Mouse (Mus musculus) adipocyte (in vitro differentiated cells): ENCODE results near the gene B3glct.
A peak's percentile ranks its signal among the peaks of the same experiment; 100 is the strongest.

Experiments
- DNase-seq: peaks from one replicate; pipeline ENCODE4 v3.0.0-alpha.2; 2016; ENCODE audit warnings: low spot score

Gene B3glct

GRCm38 (mm10) chr5:149678100-149678989 is at the start of gene B3glct:
Gene B3glct, plus strand, starts transcription at chr5:149678230.
- DNase-seq, result peak; percentile 84

GRCm38 (mm10) chr5:149634409-149635035 is 43.5 kb upstream of the B3glct start:
- DNase-seq, result no peak

- peak; percentile 65 for DNase-seq
These were observed 42.5 kb upstream of the B3glct start for GRCm38 (mm10) chr5:149635556-149635955.

DNA sequence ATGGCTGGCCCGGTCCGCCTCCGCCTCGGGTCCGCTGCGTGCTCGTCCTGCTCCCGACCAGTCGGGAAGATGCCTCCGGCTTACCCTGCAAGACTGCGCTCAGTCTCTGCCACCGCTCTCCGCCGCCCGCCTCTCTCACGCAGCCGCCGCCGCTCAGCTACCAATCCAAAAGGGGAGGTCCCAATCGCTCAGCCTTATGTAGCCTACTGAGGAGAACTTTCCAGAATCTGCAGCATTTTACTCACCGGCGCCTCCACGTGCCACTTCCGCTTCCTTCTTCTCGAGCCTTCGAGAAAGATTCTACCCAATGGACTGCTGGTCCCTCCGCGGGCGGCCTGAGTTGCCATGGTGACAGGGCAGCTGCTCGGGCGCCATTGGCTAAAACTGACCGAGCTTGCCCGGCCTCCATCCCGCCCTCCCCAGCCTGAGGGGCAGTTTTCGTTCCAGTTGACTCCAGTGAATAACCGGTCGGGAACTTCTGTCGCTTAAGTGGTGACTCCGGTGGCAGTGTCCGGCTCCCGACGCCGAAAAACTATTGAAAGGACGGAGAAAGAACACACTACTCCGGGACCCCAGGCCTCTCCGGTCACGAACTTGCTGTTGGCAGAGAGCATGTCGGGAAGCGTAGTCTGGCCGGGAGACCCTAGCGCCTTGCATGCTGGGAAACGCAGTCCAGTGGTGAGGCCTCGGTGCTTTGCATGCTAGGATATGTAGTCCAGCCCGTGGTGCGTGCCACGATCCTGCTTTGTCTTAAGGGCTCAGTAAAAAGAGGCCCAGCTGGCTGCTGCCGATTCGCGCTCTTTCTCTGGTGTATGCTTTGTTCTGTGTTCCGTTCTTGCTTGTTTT is 41.7 kb upstream of the B3glct start, which contains the start of gene Hsph1:
Gene Hsph1, minus strand, starts transcription at position 302 of the 846 bp plus-strand sequence.
- peak; percentile 100 for DNase-seq

DNA sequence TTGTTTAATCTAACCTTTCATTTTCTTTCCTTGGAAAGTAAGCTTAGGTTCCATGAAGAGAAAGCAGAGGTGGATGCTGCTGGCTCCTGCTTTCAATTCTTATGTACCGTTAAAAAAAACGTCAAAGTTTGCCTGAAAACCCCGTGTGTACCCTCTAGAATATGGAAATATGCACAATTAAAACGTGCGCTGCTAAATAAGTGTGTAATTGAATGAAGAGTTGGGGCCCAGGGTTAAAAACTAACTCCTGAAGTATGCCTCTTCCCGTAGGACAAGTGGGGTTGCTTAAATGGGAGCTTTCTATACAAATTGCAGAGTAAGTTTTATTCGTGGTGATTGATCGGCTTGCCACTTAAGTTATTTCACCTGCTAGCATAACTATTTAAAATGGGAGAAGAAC is 40.7 kb upstream of the B3glct start:
- DNase-seq, result no peak

DNA sequence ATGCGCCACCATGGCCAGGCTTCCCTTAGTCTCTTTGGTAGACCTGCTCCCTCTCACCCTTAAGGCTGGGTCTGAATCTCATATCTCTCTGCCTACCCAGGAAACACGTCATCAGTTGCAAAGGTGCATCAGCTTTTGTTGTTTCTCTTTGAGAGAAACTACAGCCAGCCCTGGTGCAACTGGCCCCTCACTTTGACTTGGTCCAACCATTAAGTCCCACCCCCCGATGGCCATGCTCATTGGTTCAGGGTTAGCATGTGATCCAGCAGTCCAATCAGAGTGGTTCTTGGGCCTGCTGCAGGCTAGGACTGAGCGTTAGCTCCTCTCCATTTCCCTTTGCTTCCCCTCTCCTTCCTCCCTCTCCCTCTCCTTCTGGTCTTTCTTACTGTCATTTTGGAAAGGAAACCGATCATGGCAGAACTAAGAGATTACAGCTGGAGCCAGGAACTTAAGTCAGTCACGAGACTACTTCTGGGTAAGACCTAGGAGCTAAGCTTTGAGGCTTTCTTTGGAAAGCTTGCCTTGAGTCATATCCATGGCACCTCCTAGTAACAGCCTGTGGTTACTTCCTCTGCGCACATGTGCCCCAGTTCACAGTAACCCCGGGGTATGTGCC is 36.6 kb upstream of the B3glct start:
- no peak for DNase-seq

- DNase-seq, result peak; percentile 57
These were observed 35.7 kb upstream of the B3glct start for GRCm38 (mm10) chr5:149642366-149642765.

- no peak for DNase-seq
These were observed 35.1 kb upstream of the B3glct start for GRCm38 (mm10) chr5:149642783-149643509.

GRCm38 (mm10) chr5:149647367-149648115 is 30.5 kb upstream of the B3glct start:
- DNase-seq, result peak; percentile 58

DNA sequence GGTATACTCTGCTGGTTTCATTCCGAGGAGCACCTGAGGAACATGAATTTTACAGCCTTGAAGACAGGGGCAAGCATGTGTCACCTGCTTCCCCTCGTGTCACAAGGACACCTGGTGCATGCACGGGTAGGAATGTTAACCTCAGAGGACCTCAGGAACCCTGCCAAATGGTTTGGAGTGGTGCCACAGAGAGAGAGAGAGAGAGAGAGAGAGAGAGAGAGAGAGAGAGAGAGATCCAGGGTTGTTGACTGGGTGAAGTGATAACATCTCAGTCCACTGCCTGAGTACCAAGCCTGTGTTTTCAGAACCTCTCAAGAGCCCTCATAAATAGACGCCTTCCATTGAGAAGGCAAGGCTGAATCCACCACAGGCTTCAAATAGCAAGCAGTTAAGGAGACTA is 29.8 kb upstream of the B3glct start:
- no peak for DNase-seq

DNA sequence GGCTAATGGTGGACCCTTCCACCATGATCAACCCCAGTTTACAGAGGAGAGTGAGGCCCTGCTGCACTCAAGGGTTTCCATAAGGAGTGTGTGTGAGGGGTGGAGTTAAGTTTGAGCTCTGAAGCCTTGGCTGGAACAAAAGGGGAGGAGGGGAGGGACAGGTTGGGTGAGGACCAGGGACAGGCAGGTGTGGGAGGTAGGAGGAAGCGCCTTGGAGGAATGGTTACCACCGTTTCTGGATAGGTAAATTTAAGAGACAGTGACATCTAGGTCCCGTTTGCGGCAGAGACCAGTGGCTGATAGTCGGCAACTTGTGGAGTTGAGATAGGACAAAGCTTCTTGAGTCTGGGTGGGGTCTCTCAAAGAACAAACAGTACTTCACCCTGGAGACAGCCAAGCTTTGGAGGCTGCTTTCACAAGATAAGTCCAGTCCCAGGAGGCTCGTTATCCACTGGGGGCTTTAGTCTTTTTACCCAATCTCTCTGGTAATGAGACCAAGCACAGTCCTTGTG is 29.1 kb upstream of the B3glct start:
- no peak for DNase-seq

DNA sequence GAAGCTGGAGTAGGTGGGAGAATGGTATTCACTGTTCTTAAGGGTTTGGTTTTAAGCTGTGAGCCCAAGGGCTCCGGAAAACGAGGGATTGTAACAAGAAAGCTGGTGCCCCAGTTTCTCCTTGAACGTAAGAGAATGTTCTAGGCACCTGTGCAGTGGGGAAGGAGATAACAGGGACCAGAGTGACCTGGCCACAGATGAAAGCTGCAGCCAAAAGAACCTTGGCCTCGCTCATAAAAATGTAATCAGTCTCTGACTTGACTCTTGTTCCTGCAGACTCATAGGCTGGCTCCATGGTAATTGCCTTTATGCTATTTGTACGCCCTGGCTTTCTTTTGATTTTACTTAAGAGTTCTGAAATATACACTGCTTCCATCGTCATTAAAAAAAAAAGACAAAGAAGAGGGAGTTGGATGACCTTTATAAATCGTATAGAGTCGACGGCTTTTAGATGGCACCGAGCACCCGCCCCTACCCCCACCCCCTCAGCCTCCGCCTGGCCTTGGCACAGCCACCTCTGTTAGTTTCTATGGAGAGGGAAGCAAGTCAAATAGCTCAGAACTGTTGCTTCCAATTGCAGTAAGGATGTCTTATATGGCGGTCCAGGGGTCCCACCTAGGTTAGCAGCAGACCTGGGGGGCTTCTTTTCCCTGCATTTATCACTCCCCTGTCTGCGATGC is 28.4 kb upstream of the B3glct start:
- DNase-seq, result no peak

DNA sequence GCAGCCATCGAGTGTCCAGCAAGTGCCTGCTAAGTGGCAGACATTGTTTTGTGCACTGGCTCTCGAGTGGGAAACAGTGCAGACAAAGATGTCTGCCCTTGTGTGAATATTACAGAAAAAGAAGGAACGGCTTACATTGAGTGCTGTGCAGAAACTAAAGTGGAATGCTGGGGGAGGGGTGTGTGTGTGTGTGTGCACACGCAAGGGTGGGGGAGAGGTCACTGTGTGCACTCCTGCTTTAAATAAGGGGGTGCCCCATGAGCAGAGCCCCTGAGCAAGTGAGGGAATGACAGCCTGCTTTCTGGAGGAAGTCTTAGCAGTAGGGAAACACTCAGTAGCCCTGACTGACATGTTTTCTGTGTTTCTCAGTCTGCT is 27.9 kb upstream of the B3glct start:
- no peak for DNase-seq

DNA sequence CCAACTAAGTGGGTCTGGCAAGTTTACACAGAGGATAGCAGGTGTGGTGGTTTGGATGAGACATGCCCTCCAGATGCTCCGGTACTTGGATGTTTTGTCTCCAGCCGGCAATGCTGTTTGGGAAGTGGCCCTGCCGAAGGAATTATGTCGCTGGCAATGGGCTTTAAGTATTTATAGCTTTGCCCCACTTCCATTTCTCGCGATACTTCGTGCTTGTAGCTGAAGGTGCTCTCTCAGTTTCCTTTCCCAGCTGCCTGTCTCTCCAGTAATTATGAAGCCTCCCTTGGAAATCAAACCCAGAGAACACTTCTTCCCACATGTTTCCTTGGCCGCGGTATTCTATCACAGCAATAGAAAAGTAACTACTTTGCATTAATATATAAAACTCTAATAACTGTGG is 22.4 kb upstream of the B3glct start:
- no peak for DNase-seq

- no peak for DNase-seq
These were observed 20.0 kb upstream of the B3glct start for GRCm38 (mm10) chr5:149658022-149658421.

GRCm38 (mm10) chr5:149658741-149659413 is 19.2 kb upstream of the B3glct start:
- DNase-seq, result no peak

DNA sequence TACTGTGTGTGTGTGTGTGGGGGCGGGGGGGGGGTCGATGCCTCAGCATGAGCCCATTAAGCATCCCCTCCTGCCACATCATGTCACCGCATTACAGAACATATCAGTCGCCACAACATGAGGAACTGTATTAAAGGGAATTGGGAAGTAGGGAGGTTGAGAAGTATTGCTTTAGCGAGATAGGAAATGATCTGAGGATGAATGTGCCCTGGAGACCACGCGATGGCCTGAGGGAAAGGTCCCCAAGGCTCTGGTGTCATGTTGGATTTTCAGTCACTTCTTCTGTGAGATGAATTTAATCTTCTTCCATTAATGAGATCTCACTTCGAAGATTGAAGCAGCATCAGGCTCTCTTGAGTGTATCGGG is 18.6 kb upstream of the B3glct start:
- no peak for DNase-seq

DNA sequence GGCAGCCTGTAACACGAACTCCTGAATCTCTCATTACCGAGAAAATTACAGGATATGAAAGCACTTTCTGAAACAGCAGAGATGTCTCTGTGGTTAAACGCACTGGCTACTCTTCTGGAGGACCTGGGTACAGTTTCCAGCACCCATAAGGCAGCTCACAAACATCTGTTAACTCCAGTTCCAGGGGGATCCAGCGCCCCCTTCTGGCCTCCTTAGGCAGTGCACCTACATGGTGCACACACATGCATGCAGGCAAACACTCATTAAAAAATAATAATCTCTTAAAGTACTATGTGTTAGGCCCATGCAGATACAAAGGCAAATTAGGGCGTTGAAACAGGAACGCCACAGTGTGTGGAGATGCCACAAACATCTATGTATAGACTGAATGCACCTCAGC is 16.6 kb upstream of the B3glct start:
- no peak for DNase-seq

DNA sequence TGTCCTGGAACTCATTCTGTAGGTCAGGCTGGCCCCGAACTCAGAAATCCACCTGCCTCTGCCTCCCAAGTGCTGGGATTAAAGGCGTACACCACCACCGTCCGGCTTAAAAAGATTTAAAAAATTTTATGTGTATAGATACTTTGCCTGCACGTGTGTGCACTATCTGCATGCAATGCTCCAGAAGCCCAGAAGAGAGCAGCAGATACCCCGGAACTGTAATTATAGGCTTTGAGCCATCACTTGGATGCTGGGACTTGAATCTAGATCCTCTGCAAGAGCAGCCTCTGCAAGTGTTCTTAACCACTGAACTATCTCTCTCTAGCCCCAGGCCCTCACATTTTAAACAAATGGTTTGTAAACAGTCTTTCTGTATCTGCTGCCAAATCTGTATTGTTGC is 15.1 kb upstream of the B3glct start:
- DNase-seq, result no peak
